Comparison of ENCODE assay signal across 8 mouse cellular contexts in genomic region chr11:50364548-50364947, GRCm38 (mm10). TPM values are rescaled to one million over a fixed set of nuclear protein-coding genes. Genes with fewer than 3 reads are reported as not detected.
DNase-seq lines count a peak whose midpoint lies in the region; ATAC-seq and TF ChIP-seq lines count a peak whose summit lies in the region.

No protein-coding gene starts in this region.

- H3K4me2 ChIP-seq in intestine, postnatal 0 days (replicated peaks; ENCODE audit: low read depth) = no peak overlapping the region
- no peak overlapping the region for H3K4me2 ChIP-seq in midbrain, embryonic 16.5 days (ENCODE audit: low read length)

- intact Hi-C loops in gastrocnemius, adult 2 months (cut with DNase I) = loop anchor here (1.0 to 10.0 kb wide), 4 partner anchors 37 to 200 kb away; partner anchors contain the start of genes Canx and Maml1
- intact Hi-C loops in left cerebral cortex, postnatal 25 days (cut with DNase I) = loop anchor here (5.0 kb wide), 1 partner anchor 127 kb away; the partner anchor contains the start of gene Ltc4s

- no peaks in the 10 kb centered on the region for H3K36me3 ChIP-seq in intestine, postnatal 0 days (ENCODE audit: control insufficient read depth, insufficient read depth)
- no peaks in the 10 kb centered on the region for H3K36me3 ChIP-seq in midbrain, embryonic 16.5 days (ENCODE audit: control insufficient read depth, insufficient read depth, low read length)

- DNase-seq in B cell, adult 2 months = peak; percentile 87 to 89
- peak; percentile 60 to 82 for DNase-seq in cerebellum, postnatal 4 days (ENCODE audit: low spot score in 2 of 2)
- peak; percentile 67 for DNase-seq in gastrocnemius, adult 2 months
- peak; percentile 85 to 92 for DNase-seq in left cerebral cortex, postnatal 25 days (ENCODE audit: low spot score in 2 of 2)
- peak; percentile 79 to 90 for DNase-seq in spleen, postnatal 4 days (ENCODE audit: low spot score in 2 of 2)

- peak; percentile 57 for ATAC-seq in activated CD4-positive, CD25-positive, alpha-beta regulatory T cell, adult 4 months
- 0 out of 2 replicates have a peak, but pooled peaks have one; percentile 42 for ATAC-seq in intestine, postnatal 0 days
- ATAC-seq in midbrain, embryonic 16.5 days = 0 out of 2 replicates have a peak, but pooled peaks have one; percentile 66

- no peaks in the 10 kb centered on the region for H3K4me1 ChIP-seq in intestine, postnatal 0 days (replicated peaks; ENCODE audit: control insufficient read depth, insufficient read depth, low read length)
- no peaks in the 10 kb centered on the region for H3K4me1 ChIP-seq in midbrain, embryonic 16.5 days (ENCODE audit: control insufficient read depth, insufficient read depth, low read length)

- 5% methylated on average over 4 of the region's 4 CpGs for WGBS in intestine, postnatal 0 days
- WGBS in midbrain, embryonic 16.5 days = 7% methylated on average over 4 of the region's 4 CpGs

- H3K9ac ChIP-seq in intestine, postnatal 0 days (ENCODE audit: low read depth, low read length) = no peak overlapping the region
- H3K9ac ChIP-seq in midbrain, embryonic 16.5 days (ENCODE audit: low read depth, low read length) = no peak overlapping the region

- peak; percentile 95 for TF ChIP-seq CTCF in gastrocnemius, adult 2 months (IDR thresholded peaks at IDR 0.05)
- peak; percentile 93 for TF ChIP-seq CTCF in intestine, postnatal 0 days (IDR thresholded peaks at IDR 0.05; ENCODE audit: low read depth)

- H3K27me3 ChIP-seq in intestine, postnatal 0 days (replicated peaks; ENCODE audit: control insufficient read depth, insufficient read depth, low read length) = no peaks in the 10 kb centered on the region
- no peaks in the 10 kb centered on the region for H3K27me3 ChIP-seq in midbrain, embryonic 16.5 days (ENCODE audit: control insufficient read depth, insufficient read depth, low read depth, low read length)

- H3K27ac ChIP-seq in gastrocnemius, adult 2 months = no peak overlapping the region
- H3K27ac ChIP-seq in intestine, postnatal 0 days (ENCODE audit: low read depth, low read length) = no peak overlapping the region
- H3K27ac ChIP-seq in midbrain, embryonic 16.5 days (ENCODE audit: low read length) = no peak overlapping the region

- H3K9me3 ChIP-seq in intestine, postnatal 0 days (ENCODE audit: control insufficient read depth) = no peaks in the 10 kb centered on the region
- H3K9me3 ChIP-seq in midbrain, embryonic 16.5 days (replicated peaks; ENCODE audit: control insufficient read depth, low read length, poor library complexity, severe bottlenecking) = no peaks in the 10 kb centered on the region

- no peak overlapping the region for H3K4me3 ChIP-seq in gastrocnemius, adult 2 months
- H3K4me3 ChIP-seq in intestine, postnatal 0 days (ENCODE audit: low read depth, low read length) = no peak overlapping the region
- H3K4me3 ChIP-seq in midbrain, embryonic 16.5 days (ENCODE audit: low read depth, low read length) = no peak overlapping the region

RNA-seq across cellular contexts. Expression of gene Cby3, which starts 10.3 kb away (rescaled TPM):
- not detected for polyA plus RNA-seq in activated CD4-positive, CD25-positive, alpha-beta regulatory T cell, adult 4 months (2017; shearing (Covaris generic))
- total RNA-seq in gastrocnemius, adult 2 months (2021) = not detected
- 0.17 and 0.30 TPM in 2 replicates for polyA plus RNA-seq in intestine, postnatal 0 days (2015; fragmentation: Nextera tagmentation; extraction: Ambion mirVana)
- total RNA-seq in left cerebral cortex, postnatal 25 days (2021) = under 1 TPM in 1 of 2 experiments, not detected in 1; 0.50 TPM
- polyA plus RNA-seq in midbrain, embryonic 16.5 days (2015; fragmentation: Nextera tagmentation; extraction: Ambion mirVana) = 1.3 and 1.7 TPM in 2 replicates

RNA-seq across cellular contexts. Expression of gene Hnrnph1, which starts 12.2 kb away (rescaled TPM):
- polyA plus RNA-seq in activated CD4-positive, CD25-positive, alpha-beta regulatory T cell, adult 4 months (2017; shearing (Covaris generic)) = 100 to 1,000 TPM; 148 to 177 TPM
- 100 to 1,000 TPM; 109 to 114 TPM for total RNA-seq in gastrocnemius, adult 2 months (2021)
- polyA plus RNA-seq in intestine, postnatal 0 days (2015; fragmentation: Nextera tagmentation; extraction: Ambion mirVana) = 111 and 112 TPM in 2 replicates
- 100 to 1,000 TPM; 220 to 248 TPM for total RNA-seq in left cerebral cortex, postnatal 25 days (2021)
- polyA plus RNA-seq in midbrain, embryonic 16.5 days (2015; fragmentation: Nextera tagmentation; extraction: Ambion mirVana) = 456 and 531 TPM in 2 replicates

RNA-seq across cellular contexts. Expression of gene Canx, which starts 39.1 kb away (rescaled TPM):
- 100 to 1,000 TPM; 179 to 210 TPM for polyA plus RNA-seq in activated CD4-positive, CD25-positive, alpha-beta regulatory T cell, adult 4 months (2017; shearing (Covaris generic))
- total RNA-seq in gastrocnemius, adult 2 months (2021) = 100 to 1,000 TPM in 1 of 2 experiments, 10 to 100 TPM in 1; 94.2 to 123 TPM
- polyA plus RNA-seq in intestine, postnatal 0 days (2015; fragmentation: Nextera tagmentation; extraction: Ambion mirVana) = 181 and 187 TPM in 2 replicates
- 100 to 1,000 TPM; 432 to 442 TPM for total RNA-seq in left cerebral cortex, postnatal 25 days (2021)
- polyA plus RNA-seq in midbrain, embryonic 16.5 days (2015; fragmentation: Nextera tagmentation; extraction: Ambion mirVana) = 294 and 304 TPM in 2 replicates
